Mouse (Mus musculus) small intestine, adult 2 months (tissue): ENCODE measurements around the gene Gadd45a.

Source experiments
- CTCF ChIP-seq: fragments of 200-500 bp; IDR thresholded peaks from 2 replicates; pipeline ENCODE4 v1.5.1; 2012; ENCODE audit warnings: low read depth, mild to moderate bottlenecking, control low read depth, inconsistent platforms, low read length, moderate library complexity, mixed read lengths; ENCODE audit not compliant: insufficient replicate concordance, insufficient read length; ENCODE audit errors: extremely low read depth
- POLR2A ChIP-seq: fragments of 200-500 bp; IDR thresholded peaks from 2 replicates; pipeline ENCODE4 v1.6.1; 2012; ENCODE audit warnings: low read depth, mild to moderate bottlenecking, control low read depth, inconsistent platforms, low read length, moderate library complexity

- TF ChIP-seq POLR2A (no peak), CTCF (no peak)
These were observed 3.7 kb downstream of the Gadd45a start for GRCm38 (mm10) chr6:67033604-67034003.
